Mouse (Mus musculus) intestine, postnatal 0 days (tissue): Measurements from ENCODE around the gene Brd1. TPM values are rescaled to one million over a fixed set of nuclear protein-coding genes. Genes with fewer than 3 reads are reported as not detected.
"Not testable (repeated sequence)": the region's sequence is repeated elsewhere in the genome, so short reads cannot be mapped to it uniquely, and the experiment has no call there.

Experiments used
- ATAC-seq: fragments of 200-750 bp; cut with Nextera tagmentation; 2 replicates; pipeline ENCODE4 v1.8.0; 2017; ENCODE audit warnings: mild to moderate bottlenecking, moderate TSS enrichment, moderate library complexity
- H3K27ac ChIP-seq: fragments of 300-500 bp; sonication (generic); 2 replicates; pipeline ENCODE4 v1.5.1; 2014; ENCODE audit warnings: mild to moderate bottlenecking, low read depth, low read length, moderate library complexity
- H3K27me3 ChIP-seq: fragments of 300-500 bp; sonication (generic); replicated peaks from 2 replicates; pipeline ENCODE4 v1.6.1; 2014; ENCODE audit warnings: low read length, mixed read lengths; ENCODE audit not compliant: control insufficient read depth, insufficient read depth
- H3K36me3 ChIP-seq: fragments of 300-500 bp; sonication (generic); 2 replicates; pipeline ENCODE4 v1.6.1; 2014; ENCODE audit warnings: mild to moderate bottlenecking, moderate library complexity; ENCODE audit not compliant: control insufficient read depth, insufficient read depth
- H3K4me1 ChIP-seq: fragments of 300-500 bp; sonication (generic); replicated peaks from 2 replicates; pipeline ENCODE4 v1.6.1; 2014; ENCODE audit warnings: antibody characterized with exemption, low read length, mixed read lengths; ENCODE audit not compliant: control insufficient read depth, insufficient read depth
- H3K4me2 ChIP-seq: fragments of 300-500 bp; sonication (generic); replicated peaks from 2 replicates; pipeline ENCODE4 v1.6.1; 2014; ENCODE audit warnings: low read depth, mild to moderate bottlenecking, moderate library complexity
- H3K4me3 ChIP-seq: fragments of 300-500 bp; sonication (generic); 2 replicates; pipeline ENCODE4 v1.5.1; 2014; ENCODE audit warnings: low read depth, low read length
- H3K9ac ChIP-seq: fragments of 300-500 bp; sonication (generic); 2 replicates; pipeline ENCODE4 v1.6.1; 2014; ENCODE audit warnings: mild to moderate bottlenecking, low read depth, low read length
- H3K9me3 ChIP-seq: fragments of 300-500 bp; sonication (generic); 2 replicates; pipeline ENCODE4 v1.6.1; 2016; ENCODE audit warnings: mixed run types; ENCODE audit not compliant: control insufficient read depth
- CTCF ChIP-seq: sonication (generic); IDR thresholded peaks from 2 replicates; pipeline ENCODE4 v1.5.1; 2016; ENCODE audit warnings: low read depth, mild to moderate bottlenecking, control low read depth, antibody characterized with exemption, moderate library complexity
- WGBS: fragments of 180-500 bp; shearing (Covaris S2); extraction: QIAGEN DNeasy Blood & Tissue Kit; methylation state at CpG from one replicate; pipeline ENCODE4 v1.1.7; 2014; 5-methylcytosine and 5-hydroxymethylcytosine counted together
- polyA plus RNA-seq: library from polyadenylated mRNA; unstranded; fragments of >200 nt; fragmentation: Nextera tagmentation; extraction: Ambion mirVana; gene quantifications from 2 replicates; pipeline ENCODE4 v1.2.1, GENCODE M21; 2015

The Brd1 gene
- polyA plus RNA-seq, 1 experiment from 2014 or later, result 11.4 TPM

- H3K36me3 ChIP-seq, result peaks cover 14% of the 10 kb centered on the region
Observed at GRCm38 (mm10) chr15:88755761-88756160, 21.7 kb upstream of the Brd1 start.

GRCm38 (mm10) chr15:88754896-88755295 is 20.9 kb upstream of the Brd1 start:
- Histone ChIP-seq H3K36me3 (peaks cover 13% of the 10 kb centered on the region), H3K27me3 (no peaks in the 10 kb centered on the region), H3K27ac (no peak overlapping the region), H3K4me2 (no peak overlapping the region), H3K4me3 (no peak overlapping the region), H3K9ac (no peak overlapping the region), H3K4me1 (no peaks in the 10 kb centered on the region), H3K9me3 (no peaks in the 10 kb centered on the region)
- 69% methylated on average over 2 of the region's 2 CpGs for WGBS
- no peak for ATAC-seq
- no peak for TF ChIP-seq CTCF

More at GRCm38 (mm10) chr15:88755761-88756160, 21.7 kb upstream of the Brd1 start:
- no peak for TF ChIP-seq CTCF
- WGBS, result 96% methylated on average over 18 of the region's 18 CpGs
- no peak overlapping the region for H3K4me2 ChIP-seq
- no peak overlapping the region for H3K9ac ChIP-seq
- no peaks in the 10 kb centered on the region for H3K27me3 ChIP-seq
- ATAC-seq, result no peak
- H3K9me3 ChIP-seq, result no peaks in the 10 kb centered on the region
- H3K27ac ChIP-seq, result no peak overlapping the region
- H3K4me1 ChIP-seq, result no peaks in the 10 kb centered on the region
- H3K4me3 ChIP-seq, result no peak overlapping the region

- Histone ChIP-seq H3K27ac (peak overlapping the region; percentile 89), H3K4me1 (no peaks in the 10 kb centered on the region), H3K27me3 (no peaks in the 10 kb centered on the region), H3K4me2 (peak overlapping the region; percentile 85), H3K9ac (peak overlapping the region; percentile 78), H3K4me3 (peak overlapping the region; percentile 75), H3K36me3 (peaks cover 5% of the 10 kb centered on the region; the same call in 1 of the 2 replicates), H3K9me3 (no peaks in the 10 kb centered on the region)
- no peak for ATAC-seq
- WGBS, result under 1% methylated on average over 8 of the region's 8 CpGs
- TF ChIP-seq CTCF, result no peak
Observed at GRCm38 (mm10) chr15:88752403-88752733, 18.3 kb upstream of the Brd1 start.

GRCm38 (mm10) chr15:88751564-88752402 is 17.8 kb upstream of the Brd1 start, which contains the start of gene Zbed4:
Gene Zbed4 (plus strand): TSS chr15:88751660.
- Histone ChIP-seq H3K27me3 (no peaks in the 10 kb centered on the region), H3K4me2 (peak within 1 kb of the TSS; percentile 85), H3K4me1 (no peaks in the 10 kb centered on the region), H3K9me3 (no peaks in the 10 kb centered on the region), H3K9ac (peak within 1 kb of the TSS; percentile 78), H3K27ac (peak within 1 kb of the TSS; percentile 89), H3K4me3 (peak within 1 kb of the TSS; percentile 75), H3K36me3 (no peaks in the 10 kb centered on the region)
- no peak; the same call in 1 of the 2 replicates for ATAC-seq
- WGBS, result under 1% methylated on average over 73 of the region's 119 CpGs
- no peak for TF ChIP-seq CTCF

- Histone ChIP-seq H3K9ac (peak overlapping the region; percentile 64), H3K27me3 (no peaks in the 10 kb centered on the region), H3K4me1 (no peaks in the 10 kb centered on the region), H3K4me3 (peak overlapping the region; percentile 75), H3K9me3 (no peaks in the 10 kb centered on the region), H3K36me3 (no peaks in the 10 kb centered on the region), H3K4me2 (peak overlapping the region; percentile 85), H3K27ac (peak overlapping the region; percentile 89)
- 5% methylated on average over 54 of the region's 54 CpGs for WGBS
- TF ChIP-seq CTCF, result no peak
- peak; percentile 97 for ATAC-seq
Observed at GRCm38 (mm10) chr15:88750677-88751563, 16.9 kb upstream of the Brd1 start.

GRCm38 (mm10) chr15:88750032-88750431 is 16.0 kb upstream of the Brd1 start:
- Histone ChIP-seq H3K4me3 (no peak overlapping the region), H3K4me2 (peak overlapping the region; percentile 85; the same call in 1 of the 2 replicates), H3K36me3 (no peaks in the 10 kb centered on the region), H3K4me1 (no peaks in the 10 kb centered on the region), H3K27ac (no peak overlapping the region), H3K9me3 (no peaks in the 10 kb centered on the region), H3K27me3 (no peaks in the 10 kb centered on the region), H3K9ac (no peak overlapping the region)
- no peak for ATAC-seq
- no peak for TF ChIP-seq CTCF
- WGBS, result 81% methylated on average over 10 of the region's 10 CpGs

GRCm38 (mm10) chr15:88749617-88750016 is 15.6 kb upstream of the Brd1 start:
- not testable (repeated sequence) for H3K4me2 ChIP-seq, H3K9ac ChIP-seq

More at GRCm38 (mm10) chr15:88749617-88750016, 15.6 kb upstream of the Brd1 start:
- H3K4me1 ChIP-seq, H3K36me3 ChIP-seq, ATAC-seq, H3K4me3 ChIP-seq, H3K27me3 ChIP-seq, H3K9me3 ChIP-seq, H3K27ac ChIP-seq: not testable (repeated sequence)
- 87% methylated on average over 8 of the region's 8 CpGs for WGBS
